Mouse (Mus musculus): ENCODE results near the gene Ms4a2. TPM values are rescaled to one million over a fixed set of nuclear protein-coding genes. Genes with fewer than 3 reads are reported as not detected.

Ms4a2 gene
- not detected for total RNA-seq (2021)

DNA sequence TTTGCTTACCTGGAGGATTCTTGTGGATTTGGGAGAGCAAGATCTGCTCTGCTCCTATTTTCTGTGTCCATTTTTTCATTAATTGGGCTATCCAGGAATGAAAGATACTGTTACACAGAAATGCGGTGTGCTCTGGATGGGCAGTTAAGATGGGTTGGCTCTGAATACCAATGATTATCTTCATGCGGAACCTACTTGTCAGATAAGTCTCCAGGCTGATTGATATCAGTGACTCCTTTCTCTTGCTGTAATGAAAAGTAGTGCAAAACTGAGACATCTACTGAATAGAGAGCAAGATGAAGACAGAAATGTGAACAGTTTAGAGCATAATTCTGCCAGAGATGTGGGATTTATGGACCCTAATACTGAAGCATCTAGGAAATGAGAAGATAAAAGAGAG lies at the start of gene Ms4a2:
Gene Ms4a2 (minus strand): TSS at position 169 of the 400 bp plus-strand sequence.
- no peak for DNase-seq

DNA sequence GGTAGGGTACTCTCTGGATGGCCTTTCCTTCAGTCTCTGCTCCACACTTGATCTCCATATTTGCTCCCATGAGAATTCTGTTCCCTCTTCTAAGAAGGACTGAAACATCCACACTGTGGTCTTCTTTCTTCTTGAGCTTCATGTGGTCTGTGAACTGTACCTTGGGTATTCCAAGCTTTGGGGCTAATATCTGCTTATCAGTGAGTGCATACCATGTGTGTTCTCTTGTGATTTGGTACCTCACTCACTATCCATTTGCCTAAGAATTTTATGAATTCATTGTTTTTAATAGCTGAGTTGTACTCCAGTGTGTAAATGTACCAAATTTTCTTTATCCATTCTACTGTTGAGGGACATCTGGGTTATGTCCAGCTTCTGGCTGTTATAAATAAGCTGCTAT lies 38.0 kb upstream of the Ms4a2 start:
- DNase-seq: no peak

DNA sequence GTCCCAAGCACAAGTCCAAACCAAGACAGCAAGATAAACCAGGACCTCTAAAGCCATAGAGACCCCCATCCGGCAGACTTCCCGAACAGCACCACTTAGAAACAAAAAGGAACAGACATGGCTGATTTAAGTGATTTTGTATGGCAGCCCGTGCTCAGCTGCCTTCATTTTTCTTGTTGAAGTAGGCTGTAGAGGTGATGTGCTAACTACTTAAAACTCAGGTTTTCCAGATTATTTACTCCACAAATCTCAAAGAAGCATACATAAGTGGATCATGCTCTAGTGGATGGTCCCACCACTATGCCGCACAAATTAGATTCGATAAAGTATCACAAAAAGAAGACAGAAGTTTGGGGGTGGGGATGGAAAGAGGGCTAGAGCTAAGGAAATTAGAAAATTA lies 36.9 kb upstream of the Ms4a2 start, which contains the start of gene Oosp2:
Gene Oosp2 (minus strand): TSS at position 101 of the 400 bp plus-strand sequence.
- DNase-seq: no peak

DNA sequence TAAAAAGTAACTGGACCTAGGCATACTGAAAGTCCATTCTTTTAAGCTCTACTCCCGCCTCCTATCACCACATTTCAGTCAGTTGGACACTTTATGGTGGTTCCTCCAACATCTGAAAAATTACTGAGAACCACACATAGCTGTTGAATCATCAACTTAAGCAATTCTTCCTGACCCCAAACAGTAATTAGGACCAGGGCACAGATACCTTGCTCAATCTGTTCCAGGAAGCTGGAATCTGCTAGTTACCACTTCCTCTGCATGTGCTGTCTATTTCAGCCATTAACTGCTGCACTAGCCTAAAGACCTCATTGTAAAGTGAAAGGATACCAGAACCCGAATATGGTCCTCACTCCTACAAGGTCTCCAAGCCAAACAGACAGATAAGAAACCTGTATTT lies 35.6 kb upstream of the Ms4a2 start:
- DNase-seq: no peak

DNA sequence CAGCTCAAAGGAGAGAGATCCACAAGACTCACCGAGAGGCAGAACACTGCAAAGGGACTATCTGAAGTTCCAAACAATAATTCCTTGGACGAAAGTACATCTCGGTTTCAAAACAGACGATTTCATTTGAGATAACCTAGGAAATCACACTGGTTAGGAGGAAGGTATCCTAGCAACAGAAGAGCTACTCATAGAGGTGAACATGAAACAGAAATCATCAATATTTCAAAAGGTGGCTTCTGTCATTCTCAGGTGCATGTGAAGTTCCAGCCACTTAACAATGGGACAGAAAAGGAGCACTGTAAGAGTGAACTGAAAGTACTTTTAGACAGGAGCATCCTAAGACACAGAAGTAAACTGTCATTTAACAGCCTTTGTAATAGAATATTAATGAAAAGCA lies 26.0 kb upstream of the Ms4a2 start:
- no peak for DNase-seq

DNA sequence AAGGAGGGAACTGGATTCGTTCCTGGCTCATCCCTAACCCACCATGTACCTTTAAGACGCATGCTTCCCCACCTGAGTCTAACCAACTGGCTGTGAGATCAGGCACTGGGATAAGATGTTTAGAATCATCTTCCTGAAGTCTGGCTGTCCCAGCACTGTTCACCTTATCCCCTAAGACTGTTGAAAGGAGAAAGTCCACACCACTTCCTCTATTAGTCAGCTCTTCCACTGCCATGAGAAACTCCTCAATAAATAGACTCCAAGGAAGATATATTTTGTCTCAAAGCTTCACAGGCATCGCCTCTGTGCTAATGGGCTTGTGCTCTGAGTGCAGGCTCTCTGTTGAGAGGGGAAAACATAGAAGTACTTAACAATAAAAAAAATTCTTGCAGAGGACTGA lies 22.6 kb upstream of the Ms4a2 start:
- DNase-seq: no peak

DNA sequence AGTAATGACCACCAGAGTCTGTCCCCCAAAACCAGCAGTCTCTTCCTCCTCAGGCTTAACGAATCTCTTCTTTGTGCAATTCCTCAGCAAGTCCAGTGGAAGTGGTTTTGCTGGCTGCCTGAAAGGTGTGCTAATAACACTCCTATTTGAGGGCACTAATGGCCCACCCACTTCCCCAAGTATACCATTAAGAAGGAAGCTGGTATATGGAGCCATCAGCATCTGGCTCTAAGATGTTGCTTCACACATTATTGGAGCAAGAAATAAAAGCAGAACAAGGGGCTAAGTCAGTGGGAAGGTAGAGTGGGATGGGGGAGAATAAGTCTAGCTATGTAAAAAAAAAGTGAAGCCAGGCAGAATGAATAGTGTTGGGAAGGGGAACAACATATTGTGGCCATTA lies 17.2 kb upstream of the Ms4a2 start, which contains the start of gene Ms4a3:
Gene Ms4a3 (minus strand): TSS at position 120 of the 400 bp plus-strand sequence.
- no peak for DNase-seq

DNA sequence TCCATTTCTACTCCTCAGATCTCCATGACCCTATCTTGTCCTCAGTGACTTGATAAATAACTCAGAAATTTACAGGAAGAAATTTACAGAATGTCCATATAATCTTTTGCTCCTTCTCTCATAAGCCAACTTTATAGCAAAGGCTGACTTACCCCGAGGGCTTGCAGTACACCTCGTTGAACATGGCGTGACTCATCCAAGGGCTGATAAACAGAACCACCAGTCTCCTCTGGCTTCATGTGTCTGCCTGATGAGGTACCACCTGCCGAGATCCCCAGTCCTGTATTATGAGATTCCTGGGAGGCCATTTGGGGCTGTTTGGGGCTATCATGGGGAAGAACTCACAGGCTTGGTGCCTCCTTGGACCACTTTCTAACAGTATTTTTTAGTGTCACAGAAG lies 15.5 kb upstream of the Ms4a2 start:
- no peak for DNase-seq

DNA sequence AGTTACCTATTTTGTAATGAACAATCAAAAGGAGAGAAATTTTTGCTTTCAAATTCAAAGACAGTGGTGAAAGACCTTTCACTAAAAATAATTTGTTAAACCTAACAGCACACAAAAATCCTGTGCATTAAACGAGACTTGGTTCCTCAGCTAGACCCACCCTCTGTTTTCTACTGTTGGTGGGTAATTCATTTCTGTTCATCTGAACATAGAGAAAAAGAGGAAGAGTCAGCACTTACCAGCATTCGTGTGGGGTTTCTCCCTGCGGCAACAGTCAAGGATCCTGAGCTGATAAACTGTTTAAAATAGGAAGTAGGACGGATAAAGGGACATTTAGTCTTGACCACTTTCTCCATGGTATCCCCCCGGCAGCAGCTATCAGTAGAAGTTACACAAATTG lies 12.1 kb upstream of the Ms4a2 start:
- no peak for DNase-seq

DNA sequence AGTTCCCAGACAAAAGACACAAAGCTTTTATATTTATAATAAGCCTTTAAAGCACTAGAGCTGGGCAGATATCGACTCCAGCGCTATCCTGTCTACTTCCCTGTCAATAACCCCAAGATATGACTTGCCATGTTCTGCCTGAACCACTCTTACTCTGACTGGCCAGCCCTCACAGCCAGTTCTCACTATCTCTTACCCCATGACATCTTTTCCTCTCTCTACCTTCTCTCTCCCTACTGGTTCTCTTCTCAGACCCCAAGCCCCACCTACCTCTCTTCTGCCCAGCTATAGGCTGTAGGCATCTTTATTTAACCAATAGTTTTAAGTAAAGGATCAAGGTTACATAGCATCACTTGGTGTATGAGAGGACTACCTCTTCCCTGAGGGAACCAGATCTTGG lies 10.8 kb upstream of the Ms4a2 start:
- no peak for DNase-seq

DNA sequence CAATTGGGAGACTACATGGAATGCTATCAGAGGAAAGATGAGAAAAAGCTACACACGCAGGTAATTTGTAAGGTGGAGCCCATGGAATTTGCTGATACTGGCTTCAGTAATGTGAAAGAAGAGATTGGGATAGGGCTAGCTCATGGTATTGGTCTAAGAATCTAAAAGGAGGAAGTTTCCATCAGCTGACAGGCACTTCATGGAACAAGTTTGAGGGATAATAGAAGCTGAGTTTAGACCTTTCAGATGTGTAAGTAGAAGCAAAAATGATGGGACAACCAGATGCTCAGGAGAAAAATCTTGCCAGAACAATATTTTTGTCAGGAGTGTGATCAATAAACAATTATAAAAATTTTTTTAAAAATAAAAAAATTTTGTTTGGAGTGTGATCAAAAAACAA lies 10.2 kb upstream of the Ms4a2 start:
- DNase-seq: no peak

DNA sequence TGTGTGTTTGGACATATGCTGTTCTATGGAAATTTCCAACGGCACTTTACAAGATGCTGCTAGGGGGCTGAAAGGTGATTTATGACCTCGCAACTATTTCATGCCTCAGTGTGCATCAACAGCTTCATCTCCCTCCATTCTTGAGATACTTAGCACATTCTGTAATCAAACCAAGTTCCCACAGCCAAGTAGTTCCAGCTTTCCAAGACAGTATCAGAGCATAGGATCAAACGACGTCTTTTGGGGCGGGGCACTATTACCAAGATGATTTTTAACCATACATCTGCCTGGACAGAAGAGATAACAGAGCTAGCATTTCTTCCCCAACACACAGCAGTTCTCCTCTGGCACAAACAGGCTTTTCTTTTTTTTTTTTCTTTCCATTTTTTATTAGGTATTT lies 1.7 kb upstream of the Ms4a2 start:
- DNase-seq: no peak

DNA sequence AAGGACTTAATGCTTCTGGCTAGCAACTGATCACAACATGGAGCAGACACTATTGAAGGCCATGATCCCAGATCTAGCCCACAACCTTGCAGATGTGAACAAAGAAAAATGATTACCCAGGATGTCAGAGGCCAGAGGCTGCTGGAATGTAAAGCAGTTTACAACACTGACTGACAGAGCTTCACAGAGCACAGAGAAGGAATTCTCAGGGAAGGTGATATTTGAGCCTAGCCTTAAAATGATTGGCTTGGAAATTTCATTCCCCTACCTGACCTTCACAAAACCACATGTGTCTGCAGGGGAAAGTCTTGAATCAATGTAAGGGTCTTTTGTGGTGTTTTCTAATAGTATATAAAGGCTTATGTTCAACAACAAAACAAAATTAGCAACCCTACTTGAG lies 1.3 kb upstream of the Ms4a2 start:
- no peak for DNase-seq

DNA sequence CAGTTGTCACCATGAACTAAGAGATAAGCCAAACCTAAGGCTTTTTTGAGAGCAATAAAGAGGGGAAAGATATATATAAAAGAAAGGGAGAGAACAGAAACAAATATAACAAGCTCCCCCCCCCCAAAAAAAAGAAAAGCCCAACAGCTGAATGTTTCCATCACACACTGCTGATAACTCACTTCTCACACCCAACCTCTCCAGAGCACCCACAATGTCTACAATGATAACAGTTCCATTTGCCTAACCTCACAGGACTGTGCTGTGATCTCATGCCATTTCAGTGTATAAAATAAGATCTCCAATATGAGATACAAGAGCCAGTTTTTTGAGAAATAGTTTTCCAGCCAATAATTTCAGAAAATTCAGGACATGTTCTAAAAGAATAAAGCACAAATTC lies 5.5 kb downstream of the Ms4a2 start:
- DNase-seq: no peak

DNA sequence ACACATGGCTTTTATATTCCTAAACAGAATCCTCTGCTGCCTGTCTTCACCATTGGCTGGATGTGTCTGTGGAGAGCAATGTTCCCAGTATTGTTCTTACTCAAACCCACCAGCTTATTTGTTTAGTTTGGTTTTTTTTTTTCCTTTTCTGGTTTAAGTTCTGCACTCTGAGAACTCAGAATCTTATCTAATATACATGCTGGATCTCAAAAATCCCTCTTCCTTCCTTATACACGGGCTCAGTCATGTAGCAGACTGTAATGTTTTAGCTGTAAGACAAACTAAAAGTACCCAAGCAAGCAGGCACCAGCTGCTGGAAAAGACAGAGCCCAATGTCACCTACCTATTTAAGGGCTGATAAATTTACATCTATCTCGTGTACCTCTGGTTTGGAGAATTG lies 8.7 kb downstream of the Ms4a2 start:
- no peak for DNase-seq

DNA sequence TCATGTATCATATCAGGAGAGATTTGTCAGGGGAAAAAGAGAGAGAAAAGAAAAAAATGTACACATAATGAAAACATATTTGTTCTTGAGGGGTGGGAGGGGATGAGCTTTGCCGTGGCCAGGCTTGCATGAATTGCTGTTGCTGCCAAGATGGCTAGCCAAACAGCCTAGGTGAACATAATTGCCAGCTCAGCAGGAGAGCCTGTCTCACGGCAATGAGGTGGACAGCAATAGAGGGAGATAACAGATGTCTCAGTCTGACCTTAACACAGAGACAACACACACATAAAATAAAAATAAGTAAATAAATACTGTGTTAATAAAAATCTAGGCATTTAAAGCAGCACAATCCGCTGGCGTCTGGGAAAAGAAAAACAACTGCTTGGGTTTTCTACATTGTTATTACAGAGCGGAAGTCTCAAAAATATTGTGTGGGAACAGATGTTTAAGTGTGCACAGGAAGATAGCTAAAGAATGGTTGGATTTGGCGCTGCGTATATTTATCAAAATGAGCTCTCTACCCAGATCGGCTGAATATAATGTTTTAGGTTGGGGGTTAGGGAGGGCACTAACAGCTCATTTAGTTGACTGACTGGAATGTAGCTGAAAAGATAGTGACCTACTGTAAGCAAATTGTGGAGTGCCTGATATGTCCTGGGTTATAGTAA lies 9.6 kb downstream of the Ms4a2 start:
- DNase-seq: no peak

DNA sequence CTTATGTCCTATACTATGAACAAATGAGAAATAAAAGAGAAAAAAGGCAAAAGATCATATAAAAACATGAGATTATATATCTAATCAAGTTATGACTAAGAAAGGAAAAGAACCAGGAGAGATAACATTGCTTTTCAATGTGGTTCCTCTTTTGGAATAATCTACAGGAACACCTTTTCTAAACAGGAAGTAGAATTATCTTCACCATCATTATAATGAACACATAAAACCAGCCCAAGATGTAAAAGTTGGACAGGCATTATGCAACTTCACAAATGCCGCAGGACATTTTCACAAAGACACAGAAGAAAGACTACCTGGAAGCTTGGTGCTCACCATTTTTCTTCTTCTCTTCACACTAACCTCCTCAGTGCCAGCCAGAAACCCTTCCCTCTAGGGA lies 10.4 kb downstream of the Ms4a2 start:
- no peak for DNase-seq

DNA sequence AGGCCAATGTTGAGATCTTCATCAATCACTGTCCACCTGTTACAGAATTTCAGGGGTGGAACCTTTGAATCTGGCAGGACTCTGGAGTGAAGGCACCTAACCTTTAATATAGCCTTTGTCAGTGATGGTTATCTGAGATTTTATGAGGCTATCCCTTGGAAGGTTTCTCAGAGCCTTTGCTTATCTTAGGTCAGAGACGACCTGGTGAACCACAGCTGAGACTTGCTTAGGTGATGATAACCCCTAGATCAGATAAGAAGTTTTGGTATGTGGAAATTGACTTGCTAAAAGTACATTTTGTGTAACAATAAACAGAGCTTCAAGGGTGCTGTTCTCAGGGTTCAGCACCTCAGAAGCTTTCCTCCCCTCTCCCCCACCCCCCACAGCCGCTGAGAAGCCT lies 11.2 kb downstream of the Ms4a2 start:
- DNase-seq: no peak

DNA sequence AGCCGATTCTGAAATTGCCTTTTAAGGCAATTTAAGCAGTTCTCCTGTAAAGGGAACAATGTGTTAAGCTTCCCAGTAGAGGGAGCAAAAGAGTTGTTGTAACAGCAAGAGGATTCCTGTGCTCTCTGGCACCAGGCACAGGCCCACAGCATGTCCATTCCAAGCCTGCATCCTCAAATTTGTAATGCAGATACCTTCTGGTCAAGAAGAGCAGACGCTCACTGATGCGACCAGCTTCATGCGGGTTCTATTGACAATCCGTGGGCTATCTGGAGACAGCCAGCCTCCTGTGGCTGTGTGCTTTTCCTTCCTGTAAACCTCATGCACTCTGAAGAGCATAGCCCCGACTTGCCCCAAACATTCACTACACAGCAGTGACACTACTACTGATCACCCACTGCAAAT lies 12.0 kb downstream of the Ms4a2 start:
- peak; percentile 14 to 21 for DNase-seq

DNA sequence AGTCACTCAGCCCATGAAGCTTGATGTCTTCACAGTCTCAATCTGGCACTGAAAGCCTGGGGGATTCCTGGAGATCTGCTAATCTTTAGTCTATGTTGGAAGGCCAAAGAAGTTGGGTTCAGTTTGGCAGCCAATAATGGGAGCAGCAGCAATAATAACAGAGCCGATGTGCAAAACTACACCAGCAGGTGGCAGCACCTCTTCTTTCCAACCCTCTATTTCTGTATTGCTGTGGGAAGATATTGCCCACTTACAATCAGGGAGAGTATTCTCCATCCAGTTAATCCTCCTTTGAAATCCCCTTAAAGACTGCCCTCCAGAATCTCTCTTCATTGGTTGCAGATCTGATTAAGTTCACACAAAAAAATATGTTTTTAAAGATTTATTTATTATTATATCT lies 15.3 kb downstream of the Ms4a2 start:
- peak; percentile 15 to 19 for DNase-seq

DNA sequence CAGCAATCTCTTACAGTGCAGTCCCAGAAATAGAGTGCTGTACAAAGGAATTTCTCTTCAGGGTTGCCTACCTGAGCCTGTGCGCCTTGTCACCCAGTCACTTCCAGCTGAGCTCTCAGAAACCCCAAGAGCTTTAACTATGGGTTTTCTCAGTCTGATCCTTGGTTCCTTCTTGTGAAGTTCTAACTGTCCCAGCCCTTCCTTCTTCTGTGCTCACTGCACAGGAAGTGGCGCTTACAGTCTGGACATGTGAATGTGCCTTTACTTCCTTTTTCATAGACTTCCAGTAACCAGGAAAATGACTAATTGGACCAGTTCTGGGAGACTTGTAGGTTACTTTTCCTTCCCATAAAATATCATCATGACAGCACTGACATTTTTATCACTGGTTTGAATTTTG lies 18.9 kb downstream of the Ms4a2 start, which contains the start of gene Ms4a6d:
Gene Ms4a6d (minus strand): TSS at position 247 of the 400 bp plus-strand sequence.
- DNase-seq: no peak

DNA sequence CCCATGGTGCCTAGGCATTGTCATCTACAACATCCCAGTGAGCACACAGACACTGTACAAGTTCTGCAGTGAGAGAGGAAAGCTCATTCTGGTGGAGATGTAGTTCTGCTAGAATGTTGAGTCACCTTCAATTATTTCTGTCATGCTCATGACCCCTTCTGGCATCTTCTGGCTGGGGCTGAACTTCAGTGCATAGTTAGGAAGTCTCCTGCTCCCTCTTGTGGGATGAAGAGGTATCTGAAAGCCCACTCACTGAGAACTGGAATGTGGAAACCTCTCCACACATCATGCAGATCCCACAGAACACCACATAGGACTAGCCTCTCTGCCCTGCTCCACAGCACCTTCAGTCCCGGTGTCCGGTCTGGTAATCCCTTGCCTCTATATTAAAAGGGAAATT lies 21.5 kb downstream of the Ms4a2 start:
- peak; percentile 7 to 31 for DNase-seq

DNA sequence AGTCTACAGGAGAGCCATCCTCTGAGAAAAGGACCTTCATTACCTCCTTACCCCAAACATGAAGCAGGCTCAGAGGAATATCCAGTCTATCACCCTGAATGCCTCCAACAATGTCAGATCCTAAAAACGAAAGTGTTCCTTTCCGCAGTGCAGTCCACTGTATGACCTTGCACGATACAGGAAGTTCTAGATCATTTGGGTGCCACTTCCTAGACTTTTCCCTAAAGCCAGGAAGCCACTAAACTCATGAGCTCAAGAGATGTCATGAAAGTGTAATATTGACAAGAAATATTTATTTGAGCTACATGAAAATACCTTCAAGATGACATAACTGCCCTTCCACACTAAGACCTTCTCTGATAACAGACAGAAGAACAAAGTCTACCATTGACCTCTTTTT lies 22.2 kb downstream of the Ms4a2 start:
- DNase-seq: no peak

DNA sequence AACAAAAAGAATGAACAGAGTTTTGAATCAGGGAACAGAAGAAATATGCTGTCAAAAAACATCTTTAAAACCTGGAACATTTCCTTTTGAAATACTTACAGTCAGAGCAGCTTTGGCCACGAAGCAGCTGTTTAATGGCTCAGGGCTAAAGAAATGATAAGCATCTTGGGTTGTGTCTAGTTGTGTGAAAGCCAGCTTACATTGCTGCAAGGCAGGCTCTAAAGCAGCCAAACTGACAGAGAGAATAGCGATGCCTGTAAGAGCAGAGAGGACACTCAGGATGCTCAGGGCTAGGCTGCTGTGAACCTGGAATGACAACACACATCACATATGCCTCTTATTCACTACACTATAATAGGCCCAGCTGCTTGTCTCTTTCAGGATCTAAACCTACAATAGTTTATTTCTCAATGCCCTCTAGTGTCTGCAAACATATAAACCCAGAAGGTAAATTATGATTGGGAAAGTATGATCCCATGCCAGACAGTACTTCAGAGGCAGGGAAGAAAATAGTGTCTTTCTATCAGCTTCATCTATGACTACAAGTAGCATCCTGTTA lies 33.5 kb downstream of the Ms4a2 start:
- DNase-seq: no peak

DNA sequence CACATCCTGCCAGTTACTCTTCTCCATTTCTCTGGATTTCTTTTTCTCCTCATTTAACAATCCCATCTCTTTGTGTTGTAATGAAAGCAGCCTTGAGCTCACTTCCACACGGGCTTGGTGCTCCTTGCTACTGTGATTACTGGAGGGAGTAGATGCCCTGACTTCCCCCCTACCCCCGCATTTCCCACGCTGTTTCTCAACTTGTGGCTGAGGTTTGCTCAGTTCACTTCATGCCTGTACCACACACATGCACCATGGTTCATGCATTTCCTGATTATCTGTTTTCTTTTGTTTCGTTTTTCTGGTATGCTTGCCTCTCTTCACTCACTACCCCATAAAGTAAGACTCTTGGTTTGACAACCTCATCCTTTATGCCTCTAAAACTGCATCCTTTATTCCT lies 34.3 kb downstream of the Ms4a2 start:
- DNase-seq: no peak
